Mouse (Mus musculus) intestine, embryonic 15.5 days (tissue): ENCODE data around the gene Fmnl1. TPM values are rescaled to one million over a fixed set of nuclear protein-coding genes. Genes with fewer than 3 reads are reported as not detected.
A peak's percentile ranks its signal among the peaks of the same experiment; 100 is the strongest.

Source experiments
- ATAC-seq: fragments of 200-750 bp; cut with Nextera tagmentation; 2 replicates; pipeline ENCODE4 v1.8.0; 2017; ENCODE audit warnings: moderate TSS enrichment, moderate library complexity
- H3K27ac ChIP-seq: fragments of 300-500 bp; sonication (generic); 2 replicates; pipeline ENCODE4 v1.5.1; 2015; ENCODE audit warnings: mild to moderate bottlenecking, inconsistent platforms
- H3K27me3 ChIP-seq: fragments of 300-500 bp; sonication (generic); replicated peaks from 2 replicates; pipeline ENCODE4 v1.6.1; 2015; ENCODE audit warnings: inconsistent platforms
- H3K36me3 ChIP-seq: fragments of 300-500 bp; sonication (generic); 2 replicates; pipeline ENCODE4 v1.6.1; 2015; ENCODE audit warnings: inconsistent platforms
- H3K4me1 ChIP-seq: fragments of 300-500 bp; sonication (generic); replicated peaks from 2 replicates; pipeline ENCODE4 v1.6.1; 2015; ENCODE audit warnings: inconsistent platforms
- H3K4me2 ChIP-seq: fragments of 300-500 bp; sonication (generic); replicated peaks from 2 replicates; pipeline ENCODE4 v1.6.1; 2015; ENCODE audit warnings: mild to moderate bottlenecking, inconsistent platforms
- H3K4me3 ChIP-seq: fragments of 300-500 bp; sonication (generic); replicated peaks from 2 replicates; pipeline ENCODE4 v1.5.1; 2015; ENCODE audit warnings: inconsistent platforms
- H3K9ac ChIP-seq: fragments of 300-500 bp; sonication (generic); 2 replicates; pipeline ENCODE4 v1.6.1; 2015; ENCODE audit warnings: inconsistent platforms
- H3K9me3 ChIP-seq: fragments of 300-500 bp; sonication (generic); 2 replicates; pipeline ENCODE4 v1.6.1; 2016; ENCODE audit warnings: inconsistent platforms
- WGBS: fragments of 180-500 bp; shearing (Covaris S2); methylation state at CpG from one replicate; pipeline ENCODE4 v1.1.7; 2015; 5-methylcytosine and 5-hydroxymethylcytosine counted together
- polyA plus RNA-seq: library from polyadenylated mRNA; unstranded; fragments of >200 nt; fragmentation: Nextera tagmentation; extraction: Ambion mirVana; gene quantifications from 2 replicates; pipeline ENCODE4 v1.2.1, GENCODE M21; 2015

Fmnl1 gene
- polyA plus RNA-seq, 1 experiment from 2014 or later: 2.2 TPM

DNA sequence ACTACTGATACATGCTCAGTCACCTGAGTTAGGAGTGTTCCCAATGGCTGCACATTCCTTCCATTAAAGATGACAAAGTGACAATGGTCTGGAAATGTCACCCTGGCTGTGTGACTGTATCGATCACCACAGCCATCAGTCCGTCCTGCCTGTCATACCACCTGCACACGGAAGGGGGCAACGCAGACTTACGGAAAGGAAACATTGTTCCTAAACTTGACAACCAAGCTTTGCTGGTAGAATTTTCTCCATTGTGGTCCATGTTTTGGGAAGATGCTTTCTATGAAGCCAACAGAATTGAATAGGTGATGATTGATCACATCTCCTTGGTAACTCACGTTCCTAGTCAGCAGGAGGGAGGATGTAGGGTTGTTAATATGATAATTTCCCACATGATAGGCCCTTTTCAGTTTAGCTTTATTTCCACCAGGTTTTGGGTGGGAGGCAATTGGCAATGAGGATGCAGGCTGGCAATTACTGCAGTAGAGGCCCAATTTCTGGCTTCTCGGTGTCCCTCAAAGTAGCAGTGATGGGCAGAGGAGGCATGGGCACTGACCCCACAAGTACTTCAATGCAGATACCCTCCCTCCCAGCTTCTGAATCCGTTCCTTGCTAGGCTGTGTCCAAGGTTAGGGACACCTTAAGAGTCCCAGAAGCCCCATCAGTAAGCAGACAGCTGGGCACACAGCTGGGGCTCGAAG, 2.1 kb upstream of the Fmnl1 start:
- no peak for ATAC-seq
- no peak overlapping the region for H3K4me2 ChIP-seq
- H3K4me1 ChIP-seq: peaks cover 9% of the 10 kb centered on the region
- no peak overlapping the region for H3K9ac ChIP-seq
- H3K27ac ChIP-seq: no peak overlapping the region
- WGBS: 23% methylated on average over 9 of the region's 9 CpGs
- no peak overlapping the region for H3K4me3 ChIP-seq
- no peaks in the 10 kb centered on the region for H3K36me3 ChIP-seq
- no peaks in the 10 kb centered on the region for H3K9me3 ChIP-seq
- H3K27me3 ChIP-seq: peaks cover 34% of the 10 kb centered on the region

- WGBS: 83% methylated on average over 5 of the region's 5 CpGs
- Histone ChIP-seq H3K4me3 (no peak overlapping the region), H3K4me2 (no peak overlapping the region), H3K36me3 (no peaks in the 10 kb centered on the region), H3K27me3 (peaks cover 34% of the 10 kb centered on the region), H3K4me1 (peaks cover 4% of the 10 kb centered on the region), H3K9ac (no peak overlapping the region), H3K9me3 (no peaks in the 10 kb centered on the region), H3K27ac (no peak overlapping the region)
- no peak for ATAC-seq
Measured at GRCm38 (mm10) chr11:103169664-103170063, 1.2 kb upstream of the Fmnl1 start.

GRCm38 (mm10) chr11:103170111-103170493, 805 bp upstream of the Fmnl1 start:
- Histone ChIP-seq H3K27me3 (peaks cover 34% of the 10 kb centered on the region), H3K27ac (no peak overlapping the region), H3K36me3 (no peaks in the 10 kb centered on the region), H3K4me1 (peaks cover 9% of the 10 kb centered on the region), H3K4me3 (peak overlapping the region; percentile 55; the same call in 1 of the 2 replicates), H3K9me3 (no peaks in the 10 kb centered on the region), H3K9ac (0 out of 2 replicates have a peak overlapping the region, but pooled peaks have one; percentile 59), H3K4me2 (peak overlapping the region; percentile 97)
- no peak for ATAC-seq
- 49% methylated on average over 3 of the region's 3 CpGs for WGBS

DNA sequence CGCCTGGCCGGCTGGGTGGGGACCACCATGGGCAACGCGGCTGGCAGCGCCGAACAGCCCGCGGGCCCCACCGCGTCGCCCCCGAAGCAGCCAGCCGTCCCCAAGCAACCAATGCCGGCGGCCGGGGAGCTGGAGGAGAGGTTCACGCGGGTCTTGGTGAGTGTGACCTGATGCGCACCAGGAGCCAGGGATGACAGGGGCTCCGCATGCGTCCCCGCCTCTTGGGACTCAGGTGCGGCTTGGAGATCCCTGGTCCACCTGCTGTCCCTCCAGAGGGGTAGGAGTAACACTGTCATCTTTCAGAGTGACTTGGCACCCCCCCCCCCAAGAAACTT, 346 bp downstream of the Fmnl1 start:
- H3K27me3 ChIP-seq: peaks cover 34% of the 10 kb centered on the region
- H3K4me1 ChIP-seq: peaks cover 9% of the 10 kb centered on the region
- H3K27ac ChIP-seq: no peak overlapping the region
- no peaks in the 10 kb centered on the region for H3K9me3 ChIP-seq
- no peaks in the 10 kb centered on the region for H3K36me3 ChIP-seq
- peak overlapping the region; percentile 55 for H3K4me3 ChIP-seq
- ATAC-seq: peak; percentile 5; the same call in 1 of the 2 replicates
- H3K4me2 ChIP-seq: peak overlapping the region; percentile 97
- WGBS: 2% methylated on average over 22 of the region's 23 CpGs
- peak overlapping the region; percentile 59 for H3K9ac ChIP-seq

GRCm38 (mm10) chr11:103171703-103172391, 940 bp downstream of the Fmnl1 start:
- 41% methylated on average over 9 of the region's 9 CpGs for WGBS
- Histone ChIP-seq H3K9me3 (no peaks in the 10 kb centered on the region), H3K9ac (no peak overlapping the region), H3K4me1 (peaks cover 9% of the 10 kb centered on the region), H3K4me3 (peak overlapping the region; percentile 55; the same call in 1 of the 2 replicates), H3K27ac (no peak overlapping the region), H3K27me3 (peaks cover 34% of the 10 kb centered on the region), H3K36me3 (no peaks in the 10 kb centered on the region), H3K4me2 (peak overlapping the region; percentile 97)
- peak; percentile 29; the same call in 1 of the 2 replicates for ATAC-seq

DNA sequence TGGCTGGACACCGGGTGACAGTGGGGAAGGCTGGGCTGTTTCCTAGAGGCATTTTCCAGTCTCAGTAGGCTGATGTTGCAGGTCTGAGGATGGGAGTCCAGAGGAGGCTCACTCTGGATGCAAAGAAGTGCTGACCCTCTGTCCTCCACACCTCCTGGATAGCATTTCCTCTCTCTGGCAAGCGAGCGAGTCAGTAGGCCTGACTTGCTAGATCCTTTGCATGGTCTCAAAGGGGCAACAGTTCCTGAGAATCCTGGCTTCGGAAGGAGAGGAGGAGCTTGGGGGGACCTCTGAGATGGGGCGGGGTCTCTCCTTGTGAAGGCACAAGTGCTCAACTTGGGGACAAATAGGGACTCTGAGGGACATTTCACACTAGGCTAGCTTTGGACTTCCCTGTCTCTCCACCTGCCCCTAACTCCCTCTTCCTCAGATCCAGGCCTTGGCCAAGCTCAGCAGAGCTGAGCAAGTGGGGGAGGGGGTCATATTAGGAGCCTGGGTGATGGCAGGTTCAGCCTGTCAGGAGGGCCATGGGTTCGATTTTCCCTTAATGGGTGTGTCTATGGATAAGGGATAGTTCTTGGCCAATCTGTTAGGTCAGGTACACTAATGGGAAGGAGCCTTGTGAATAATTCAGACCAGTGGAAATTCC, 1.6 kb downstream of the Fmnl1 start:
- Histone ChIP-seq H3K27me3 (peaks cover 34% of the 10 kb centered on the region), H3K27ac (no peak overlapping the region), H3K9ac (no peak overlapping the region), H3K36me3 (no peaks in the 10 kb centered on the region), H3K4me3 (no peak overlapping the region), H3K4me1 (peaks cover 9% of the 10 kb centered on the region), H3K9me3 (no peaks in the 10 kb centered on the region), H3K4me2 (0 out of 2 replicates have a peak overlapping the region, but pooled peaks have one; percentile 97)
- ATAC-seq: no peak
- 81% methylated on average over 6 of the region's 6 CpGs for WGBS

DNA sequence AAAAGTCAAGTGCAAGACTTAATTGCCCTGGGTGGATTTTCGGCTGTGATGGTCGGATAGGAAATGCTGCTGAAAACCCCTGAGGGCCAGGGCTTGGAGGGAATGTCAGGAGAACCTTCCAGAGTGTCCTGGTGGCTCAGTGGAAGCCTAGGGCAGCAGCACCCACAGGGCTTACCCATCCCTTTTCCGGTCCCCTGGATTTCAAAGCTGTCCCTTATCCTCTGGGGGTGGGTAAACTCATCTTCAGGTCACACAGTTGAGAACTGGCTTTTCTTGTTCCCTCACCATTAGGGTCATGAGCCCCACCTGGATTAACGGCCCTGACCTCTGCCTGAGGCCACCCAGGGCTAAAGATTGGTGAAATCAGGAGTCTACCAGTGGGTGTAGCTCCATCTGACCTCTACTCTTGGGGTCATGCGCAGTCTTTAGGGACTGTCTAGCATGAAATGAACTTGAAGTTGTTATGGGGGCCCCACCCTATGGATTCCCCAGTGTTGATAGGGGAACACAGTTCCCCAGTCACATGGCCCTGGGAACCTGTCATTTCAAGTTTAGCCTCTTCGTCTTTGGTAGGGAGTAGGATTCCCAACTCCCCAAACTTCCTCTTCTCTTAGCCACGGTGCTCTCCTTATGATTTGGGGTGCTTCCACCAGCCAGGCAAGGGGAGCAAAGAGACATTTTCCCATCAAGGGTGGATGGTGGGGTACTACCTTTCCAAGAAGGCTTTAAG, 2.3 kb downstream of the Fmnl1 start:
- no peak for ATAC-seq
- H3K27ac ChIP-seq: no peak overlapping the region
- H3K4me1 ChIP-seq: peaks cover 9% of the 10 kb centered on the region
- H3K36me3 ChIP-seq: no peaks in the 10 kb centered on the region
- no peak overlapping the region for H3K4me3 ChIP-seq
- no peak overlapping the region for H3K4me2 ChIP-seq
- peaks cover 34% of the 10 kb centered on the region for H3K27me3 ChIP-seq
- no peaks in the 10 kb centered on the region for H3K9me3 ChIP-seq
- no peak overlapping the region for H3K9ac ChIP-seq
- WGBS: 78% methylated on average over 7 of the region's 7 CpGs

- H3K27me3 ChIP-seq: peaks cover 34% of the 10 kb centered on the region
- no peak for ATAC-seq
- no peak overlapping the region for H3K4me3 ChIP-seq
- H3K9me3 ChIP-seq: no peaks in the 10 kb centered on the region
- H3K27ac ChIP-seq: no peak overlapping the region
- peaks cover 9% of the 10 kb centered on the region for H3K4me1 ChIP-seq
- WGBS: 93% methylated on average over 11 of the region's 11 CpGs
- H3K4me2 ChIP-seq: no peak overlapping the region
- H3K36me3 ChIP-seq: no peaks in the 10 kb centered on the region
- no peak overlapping the region for H3K9ac ChIP-seq
Measured at GRCm38 (mm10) chr11:103173771-103174344, 3.0 kb downstream of the Fmnl1 start.

GRCm38 (mm10) chr11:103174411-103174832, 3.5 kb downstream of the Fmnl1 start:
- ATAC-seq: no peak
- WGBS: 76% methylated on average over 5 of the region's 5 CpGs

DNA sequence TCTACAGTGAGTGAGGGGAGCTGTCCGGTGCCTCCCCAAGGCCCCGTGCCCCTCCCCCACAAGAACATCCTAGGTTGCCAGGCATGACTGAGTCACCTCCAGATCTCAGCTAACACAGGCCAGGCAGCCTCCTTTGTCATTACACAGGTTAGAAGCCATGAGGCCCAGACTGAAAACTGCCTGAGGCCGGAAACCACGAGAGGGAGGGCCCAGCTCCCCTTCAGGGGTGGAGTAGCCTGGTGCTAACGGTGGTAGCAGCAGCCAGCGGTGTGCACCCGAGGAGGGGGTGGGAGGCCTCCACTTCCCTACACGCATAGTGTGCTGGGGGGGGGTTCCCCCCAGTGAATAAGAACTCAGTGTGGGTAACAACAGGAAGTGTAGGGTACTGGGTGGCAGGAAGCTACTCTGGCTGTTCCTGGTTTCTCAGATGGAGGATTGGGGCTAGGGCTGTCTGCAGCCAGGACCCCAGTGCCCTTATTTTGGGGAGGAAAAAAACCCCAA, 4.0 kb downstream of the Fmnl1 start:
- Histone ChIP-seq H3K4me3 (no peak overlapping the region), H3K4me2 (no peak overlapping the region; the same call in 1 of the 2 replicates), H3K4me1 (peaks cover 9% of the 10 kb centered on the region), H3K27ac (no peak overlapping the region), H3K9ac (no peak overlapping the region), H3K36me3 (no peaks in the 10 kb centered on the region), H3K9me3 (no peaks in the 10 kb centered on the region), H3K27me3 (peaks cover 27% of the 10 kb centered on the region)
- no peak for ATAC-seq
- WGBS: 42% methylated on average over 8 of the region's 8 CpGs

More at GRCm38 (mm10) chr11:103174411-103174832, 3.5 kb downstream of the Fmnl1 start:
- no peak overlapping the region for H3K9ac ChIP-seq
- peaks cover 32% of the 10 kb centered on the region for H3K27me3 ChIP-seq
- H3K4me2 ChIP-seq: no peak overlapping the region; the same call in 1 of the 2 replicates
- no peak overlapping the region for H3K4me3 ChIP-seq
- H3K27ac ChIP-seq: no peak overlapping the region
- no peaks in the 10 kb centered on the region for H3K36me3 ChIP-seq
- peaks cover 9% of the 10 kb centered on the region for H3K4me1 ChIP-seq
- H3K9me3 ChIP-seq: no peaks in the 10 kb centered on the region

DNA sequence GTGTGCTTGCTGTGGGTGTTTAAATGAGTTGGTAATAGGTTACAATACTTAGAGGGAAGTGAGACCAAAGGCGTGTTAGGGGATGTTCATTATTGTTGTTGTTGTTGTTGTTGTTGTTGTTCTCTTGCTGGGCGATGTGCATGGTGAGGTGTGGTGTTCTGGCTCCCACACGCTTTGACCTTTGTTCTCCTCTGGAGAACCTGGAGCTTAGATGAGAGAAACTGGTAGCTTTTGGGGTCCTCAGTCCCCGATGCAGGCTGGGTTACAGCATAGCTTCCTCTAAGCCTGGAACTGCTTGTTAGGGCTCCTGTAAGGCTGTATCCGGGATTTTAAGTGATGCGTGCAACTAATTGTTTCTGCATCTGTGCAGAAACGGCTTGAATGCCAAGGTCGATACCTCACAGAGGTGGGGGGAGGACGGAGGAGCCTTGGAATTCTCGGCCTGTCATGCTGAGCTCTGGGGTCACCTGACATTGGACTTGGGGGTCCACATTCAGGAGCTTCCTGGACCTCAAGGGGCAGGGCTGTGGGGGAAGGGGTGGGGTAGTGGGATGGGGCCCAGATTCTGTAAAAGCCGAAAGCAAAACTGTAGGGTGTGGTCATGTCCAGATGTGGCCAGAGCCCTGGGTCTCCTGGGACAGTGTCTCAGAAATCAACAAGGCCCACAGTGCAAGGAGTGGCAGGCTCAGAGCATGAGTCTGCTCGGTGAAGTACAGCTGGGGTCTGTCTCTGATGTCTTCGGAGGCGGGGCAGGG, 5.0 kb downstream of the Fmnl1 start:
- Histone ChIP-seq H3K27ac (no peak overlapping the region), H3K4me2 (no peak overlapping the region), H3K27me3 (peaks cover 17% of the 10 kb centered on the region), H3K4me3 (no peak overlapping the region), H3K36me3 (no peaks in the 10 kb centered on the region), H3K4me1 (peaks cover 9% of the 10 kb centered on the region), H3K9me3 (no peaks in the 10 kb centered on the region), H3K9ac (no peak overlapping the region)
- no peak for ATAC-seq
- WGBS: 71% methylated on average over 14 of the region's 14 CpGs
